Mouse (Mus musculus): ENCODE results near the gene Pou6f2.

Gene Pou6f2

DNA sequence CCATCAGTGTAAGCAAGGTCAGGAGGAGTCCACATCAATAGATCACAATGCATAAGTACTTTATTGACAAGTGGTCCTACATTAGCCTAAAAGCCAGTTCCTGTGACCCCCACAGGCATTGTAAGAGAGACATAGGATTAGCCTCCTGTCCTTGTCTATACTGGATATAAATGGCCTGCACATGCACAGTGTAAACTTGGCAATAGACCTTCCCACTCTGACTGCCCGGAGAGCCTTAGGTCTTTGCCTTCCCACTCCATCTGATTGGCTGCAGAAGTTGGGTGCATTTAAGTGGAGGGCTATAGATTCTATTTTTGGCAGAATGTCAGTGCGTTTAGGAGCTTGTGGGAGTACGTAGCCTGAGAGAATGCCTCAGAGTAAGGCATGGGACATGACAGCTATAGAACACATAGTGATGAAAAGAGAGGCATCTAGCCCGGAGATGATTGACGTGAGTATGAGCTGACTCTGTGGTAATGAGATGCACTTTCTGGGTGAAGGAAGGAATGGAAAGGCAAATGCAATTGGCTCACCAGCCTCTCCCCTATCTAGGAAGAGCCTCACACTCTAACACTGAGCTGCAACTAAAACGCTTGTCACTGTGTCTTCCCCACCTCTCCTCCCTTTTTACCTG lies 243.4 kb downstream of the Pou6f2 start:
- Histone ChIP-seq H3K27me3 (ENCODE audit: control insufficient read depth, insufficient read depth, low read length, poor library complexity, severe bottlenecking) (no peaks in the 10 kb centered on the region), H3K36me3 (ENCODE audit: control insufficient read depth, insufficient read depth, low read length, poor library complexity, severe bottlenecking) (no peaks in the 10 kb centered on the region)
- no peak for DNase-seq (ENCODE audit: low read depth, low spot score)

DNA sequence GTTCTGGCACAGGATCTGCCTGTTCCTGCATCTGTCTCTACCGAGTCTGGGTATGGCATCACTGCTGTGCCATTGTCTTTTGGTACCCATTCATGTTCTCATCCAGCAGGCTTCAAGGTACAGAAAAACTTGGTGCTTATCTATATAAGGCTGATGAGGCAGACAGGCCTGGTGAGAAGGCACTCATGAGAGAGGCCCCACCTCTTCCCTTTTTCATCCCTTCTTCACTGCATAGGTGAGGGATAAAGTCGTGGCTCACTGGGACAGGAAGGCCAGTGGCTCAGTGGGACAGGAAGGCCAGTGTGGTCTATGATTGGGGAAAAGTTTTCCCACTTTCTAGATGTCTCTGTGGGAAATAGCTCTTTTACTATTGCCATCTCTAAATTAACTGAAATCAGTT lies 263.8 kb downstream of the Pou6f2 start:
- no peak for DNase-seq (ENCODE audit: low read depth, low spot score)
- Histone ChIP-seq H3K27me3 (ENCODE audit: control insufficient read depth, insufficient read depth, low read length, poor library complexity, severe bottlenecking) (no peaks in the 10 kb centered on the region), H3K36me3 (ENCODE audit: control insufficient read depth, insufficient read depth, low read length, poor library complexity, severe bottlenecking) (no peaks in the 10 kb centered on the region)

- Histone ChIP-seq H3K27me3 (ENCODE audit: control insufficient read depth, insufficient read depth, low read length, poor library complexity, severe bottlenecking) (no peaks in the 10 kb centered on the region), H3K36me3 (ENCODE audit: control insufficient read depth, insufficient read depth, low read length, poor library complexity, severe bottlenecking) (no peaks in the 10 kb centered on the region)
- DNase-seq (ENCODE audit: low read depth, low spot score), result no peak
These were observed 264.3 kb downstream of the Pou6f2 start for GRCm38 (mm10) chr13:18133193-18133592.

- Histone ChIP-seq H3K27me3 (ENCODE audit: control insufficient read depth, insufficient read depth, low read length, poor library complexity, severe bottlenecking) (no peaks in the 10 kb centered on the region), H3K36me3 (ENCODE audit: control insufficient read depth, insufficient read depth, low read length, poor library complexity, severe bottlenecking) (no peaks in the 10 kb centered on the region)
- DNase-seq (ENCODE audit: low read depth, low spot score), result no peak
These were observed 266.2 kb downstream of the Pou6f2 start for GRCm38 (mm10) chr13:18131324-18131723.

DNA sequence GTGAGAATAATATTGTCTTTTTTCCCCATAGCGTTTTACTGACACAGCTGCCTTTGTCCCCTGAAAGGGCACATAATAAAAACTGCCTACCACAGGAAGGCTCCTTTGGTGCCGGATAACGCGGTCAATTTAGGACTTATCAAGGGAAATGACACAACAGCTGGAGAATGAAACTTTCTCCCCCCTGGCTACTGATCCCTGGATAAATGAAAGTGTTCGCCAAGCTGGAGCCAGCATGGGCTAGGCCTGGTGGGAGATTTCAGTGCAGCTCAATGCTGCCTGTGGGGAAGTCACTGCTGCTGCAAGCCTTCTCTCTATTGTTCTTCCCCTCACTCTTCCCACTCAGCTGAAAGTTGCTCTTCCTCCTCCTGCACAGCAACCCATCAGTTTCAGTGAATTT lies 267.8 kb downstream of the Pou6f2 start:
- no peaks in the 10 kb centered on the region for H3K36me3 ChIP-seq (ENCODE audit: control insufficient read depth, insufficient read depth, low read length, poor library complexity, severe bottlenecking)
- no peak for DNase-seq (ENCODE audit: low read depth, low spot score)
- H3K27me3 ChIP-seq (ENCODE audit: control insufficient read depth, insufficient read depth, low read length, poor library complexity, severe bottlenecking), result no peaks in the 10 kb centered on the region

GRCm38 (mm10) chr13:18128826-18129225 lies 268.7 kb downstream of the Pou6f2 start:
- DNase-seq (ENCODE audit: low read depth, low spot score), result no peak
- Histone ChIP-seq H3K27me3 (ENCODE audit: control insufficient read depth, insufficient read depth, low read length, poor library complexity, severe bottlenecking) (no peaks in the 10 kb centered on the region), H3K36me3 (ENCODE audit: control insufficient read depth, insufficient read depth, low read length, poor library complexity, severe bottlenecking) (no peaks in the 10 kb centered on the region)

DNA sequence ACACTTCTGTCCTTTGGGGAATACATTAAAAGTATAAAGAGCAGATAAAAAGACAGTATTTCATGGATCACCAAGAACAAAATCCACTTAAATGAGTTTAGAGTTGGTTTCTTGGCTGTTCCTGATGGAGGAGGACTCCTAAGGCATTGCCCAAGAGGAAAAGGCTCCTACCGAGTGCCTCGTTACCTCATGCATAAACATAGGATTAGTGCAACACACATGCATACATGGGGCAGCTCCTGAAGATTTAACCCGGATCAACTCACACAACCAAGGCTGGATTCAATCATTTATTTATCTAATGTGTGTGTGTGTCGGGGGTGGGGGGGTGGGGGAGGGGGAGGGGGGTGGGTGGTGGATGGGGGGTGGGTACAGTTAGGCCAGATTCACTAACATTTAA lies 269.4 kb downstream of the Pou6f2 start:
- no peaks in the 10 kb centered on the region for H3K27me3 ChIP-seq (ENCODE audit: control insufficient read depth, insufficient read depth, low read length, poor library complexity, severe bottlenecking)

DNA sequence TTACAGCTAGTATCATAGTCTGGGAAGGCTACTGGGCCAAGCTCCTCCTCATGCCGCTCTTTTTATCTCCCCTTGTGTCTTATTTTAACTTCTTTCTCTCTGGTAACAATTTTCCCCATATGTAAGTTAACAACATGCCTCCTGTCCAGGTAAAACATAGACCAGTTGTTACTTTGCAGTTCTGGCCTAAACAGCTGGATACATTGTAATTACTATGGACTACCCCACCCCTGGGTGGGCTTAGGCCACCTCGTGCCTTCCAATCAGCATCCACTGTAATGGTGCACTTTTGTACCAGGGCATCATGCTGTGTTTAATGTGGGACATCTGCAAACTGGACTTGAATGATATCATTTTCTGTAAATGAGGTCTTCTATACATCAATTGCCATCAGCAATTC lies 271.4 kb downstream of the Pou6f2 start:
- no peak for DNase-seq (ENCODE audit: low read depth, low spot score)
- no peaks in the 10 kb centered on the region for H3K36me3 ChIP-seq (ENCODE audit: control insufficient read depth, insufficient read depth, low read length, poor library complexity, severe bottlenecking)
- H3K27me3 ChIP-seq (ENCODE audit: control insufficient read depth, insufficient read depth, low read length, poor library complexity, severe bottlenecking), result no peaks in the 10 kb centered on the region

More for the DNA sequence above, 269.4 kb downstream of the Pou6f2 start:
- DNase-seq (ENCODE audit: low read depth, low spot score), result no peak
- H3K36me3 ChIP-seq (ENCODE audit: control insufficient read depth, insufficient read depth, low read length, poor library complexity, severe bottlenecking), result no peaks in the 10 kb centered on the region

GRCm38 (mm10) chr13:18125226-18126000 lies 272.1 kb downstream of the Pou6f2 start:
- DNase-seq (ENCODE audit: low read depth, low spot score), result no peak
- Histone ChIP-seq H3K36me3 (ENCODE audit: control insufficient read depth, insufficient read depth, low read length, poor library complexity, severe bottlenecking) (no peaks in the 10 kb centered on the region), H3K27me3 (ENCODE audit: control insufficient read depth, insufficient read depth, low read length, poor library complexity, severe bottlenecking) (no peaks in the 10 kb centered on the region)

GRCm38 (mm10) chr13:18124368-18124767 lies 273.1 kb downstream of the Pou6f2 start:
- no peak for DNase-seq (ENCODE audit: low read depth, low spot score)
- no peaks in the 10 kb centered on the region for H3K27me3 ChIP-seq (ENCODE audit: control insufficient read depth, insufficient read depth, low read length, poor library complexity, severe bottlenecking)
- no peaks in the 10 kb centered on the region for H3K36me3 ChIP-seq (ENCODE audit: control insufficient read depth, insufficient read depth, low read length, poor library complexity, severe bottlenecking)

GRCm38 (mm10) chr13:18120406-18120805 lies 277.1 kb downstream of the Pou6f2 start:
- no peaks in the 10 kb centered on the region for H3K27me3 ChIP-seq (ENCODE audit: control insufficient read depth, insufficient read depth, low read length, poor library complexity, severe bottlenecking)
- DNase-seq (ENCODE audit: low read depth, low spot score), result no peak
- H3K36me3 ChIP-seq (ENCODE audit: control insufficient read depth, insufficient read depth, low read length, poor library complexity, severe bottlenecking), result no peaks in the 10 kb centered on the region

GRCm38 (mm10) chr13:18081443-18082119 lies 315.9 kb downstream of the Pou6f2 start:
- no peaks in the 10 kb centered on the region for H3K36me3 ChIP-seq (ENCODE audit: control insufficient read depth, insufficient read depth, low read length, poor library complexity, severe bottlenecking)
- no peaks in the 10 kb centered on the region for H3K27me3 ChIP-seq (ENCODE audit: control insufficient read depth, insufficient read depth, low read length, poor library complexity, severe bottlenecking)
- no peak for DNase-seq (ENCODE audit: low read depth, low spot score)
